Mouse (Mus musculus): ENCODE measurements at regions not wholly inside any gene's neighbourhood (a gene's known extent, or its start where the extent isn't known, plus 50 kb on each side); places are given as distances from the start of the nearest gene placed in this dataset.
"Not testable (repeated sequence)": the region's sequence is repeated elsewhere in the genome, so short reads cannot be mapped to it uniquely, and the experiment has no call there.

GRCm38 (mm10) chr6:16765354-16765753 is 132.9 kb downstream of the Tfec start:
- H3K4me3 ChIP-seq: no peak overlapping the region
- H3K27ac ChIP-seq (replicated peaks): no peak overlapping the region
- no peak overlapping the region for H3K4me2 ChIP-seq
- no peaks in the 10 kb centered on the region for H3K27me3 ChIP-seq
- no peaks in the 10 kb centered on the region for H3K4me1 ChIP-seq (replicated peaks)
- ATAC-seq (ENCODE audit: low read depth): no peak
- H3K9ac ChIP-seq: no peak overlapping the region
- 65% methylated on average over 4 of the region's 4 CpGs for WGBS
- no peaks in the 10 kb centered on the region for H3K36me3 ChIP-seq
- H3K9me3 ChIP-seq: no peaks in the 10 kb centered on the region

- Histone ChIP-seq H3K27ac (replicated peaks) (no peak overlapping the region), H3K4me2 (no peak overlapping the region), H3K36me3 (no peaks in the 10 kb centered on the region), H3K9ac (no peak overlapping the region), H3K4me3 (no peak overlapping the region), H3K27me3 (no peaks in the 10 kb centered on the region), H3K4me1 (replicated peaks) (no peaks in the 10 kb centered on the region), H3K9me3 (no peaks in the 10 kb centered on the region)
- 78% methylated on average over 5 of the region's 5 CpGs for WGBS
- no peak for ATAC-seq (ENCODE audit: low read depth)
Observed at GRCm38 (mm10) chr6:16764707-16765106, 133.5 kb downstream of the Tfec start.

GRCm38 (mm10) chr6:16755044-16755443 is 143.2 kb downstream of the Tfec start:
- ATAC-seq (ENCODE audit: low read depth): peak; percentile 69; the same call in 1 of the 2 replicates
- not testable (repeated sequence) for H3K9ac ChIP-seq; H3K27ac ChIP-seq (replicated peaks); H3K27me3 ChIP-seq; H3K4me3 ChIP-seq; H3K4me1 ChIP-seq (replicated peaks); H3K36me3 ChIP-seq; H3K4me2 ChIP-seq; H3K9me3 ChIP-seq
- WGBS: 26% methylated on average over 1 of the region's 1 CpGs

- no peak overlapping the region for H3K27ac ChIP-seq (replicated peaks)
- no peak for ATAC-seq (ENCODE audit: low read depth)
- no peak overlapping the region for H3K4me2 ChIP-seq
- H3K4me3 ChIP-seq: no peak overlapping the region
- H3K36me3 ChIP-seq: no peaks in the 10 kb centered on the region
- no peaks in the 10 kb centered on the region for H3K27me3 ChIP-seq
- H3K9ac ChIP-seq: no peak overlapping the region
- WGBS: 77% methylated on average over 7 of the region's 7 CpGs
- H3K4me1 ChIP-seq (replicated peaks): no peaks in the 10 kb centered on the region
- H3K9me3 ChIP-seq: no peaks in the 10 kb centered on the region
Observed at GRCm38 (mm10) chr6:16733184-16733583, 165.1 kb downstream of the Tfec start.

GRCm38 (mm10) chr6:16732095-16732494 is 166.1 kb downstream of the Tfec start:
- WGBS: 70% methylated on average over 3 of the region's 3 CpGs
- no peak for ATAC-seq (ENCODE audit: low read depth)
- Histone ChIP-seq H3K27me3 (no peaks in the 10 kb centered on the region), H3K27ac (replicated peaks) (no peak overlapping the region), H3K4me2 (no peak overlapping the region), H3K4me3 (no peak overlapping the region), H3K36me3 (no peaks in the 10 kb centered on the region), H3K9me3 (no peaks in the 10 kb centered on the region), H3K9ac (no peak overlapping the region), H3K4me1 (replicated peaks) (peaks cover 6% of the 10 kb centered on the region)

- H3K4me3 ChIP-seq: peak overlapping the region; percentile 17
- H3K36me3 ChIP-seq: no peaks in the 10 kb centered on the region
- peaks cover 10% of the 10 kb centered on the region for H3K4me1 ChIP-seq (replicated peaks)
- ATAC-seq (ENCODE audit: low read depth): peak; percentile 88
- peak overlapping the region; percentile 47 for H3K4me2 ChIP-seq
- no peaks in the 10 kb centered on the region for H3K27me3 ChIP-seq
- H3K27ac ChIP-seq (replicated peaks): 0 out of 2 replicates have a peak overlapping the region, but pooled peaks have one; percentile 42
- H3K9me3 ChIP-seq: no peaks in the 10 kb centered on the region
- no peak overlapping the region for H3K9ac ChIP-seq
- WGBS: 10% methylated on average over 13 of the region's 13 CpGs
Observed at GRCm38 (mm10) chr6:16727256-16727890, 170.9 kb downstream of the Tfec start.

- H3K27ac ChIP-seq (replicated peaks): no peak overlapping the region
- no peak for ATAC-seq (ENCODE audit: low read depth)
- H3K4me1 ChIP-seq (replicated peaks): peaks cover 10% of the 10 kb centered on the region
- no peak overlapping the region for H3K4me3 ChIP-seq
- WGBS: 85% methylated on average over 2 of the region's 2 CpGs
- no peaks in the 10 kb centered on the region for H3K36me3 ChIP-seq
- no peak overlapping the region for H3K9ac ChIP-seq
- no peak overlapping the region for H3K4me2 ChIP-seq
- H3K9me3 ChIP-seq: no peaks in the 10 kb centered on the region
- no peaks in the 10 kb centered on the region for H3K27me3 ChIP-seq
Observed at GRCm38 (mm10) chr6:16725256-16725655, 173.0 kb downstream of the Tfec start.

- no peak for ATAC-seq (ENCODE audit: low read depth)
- Histone ChIP-seq H3K36me3 (no peaks in the 10 kb centered on the region), H3K9ac (no peak overlapping the region), H3K27me3 (no peaks in the 10 kb centered on the region), H3K27ac (replicated peaks) (no peak overlapping the region), H3K9me3 (no peaks in the 10 kb centered on the region), H3K4me1 (replicated peaks) (no peaks in the 10 kb centered on the region), H3K4me3 (no peak overlapping the region), H3K4me2 (no peak overlapping the region)
- 81% methylated on average over 4 of the region's 4 CpGs for WGBS
Observed at GRCm38 (mm10) chr6:16704496-16704895, 193.7 kb downstream of the Tfec start.

GRCm38 (mm10) chr6:16703412-16703746 is 194.9 kb downstream of the Tfec start:
- 91% methylated on average over 3 of the region's 3 CpGs for whole genome bisulfite sequencing
- H3K9ac ChIP-seq: no peak overlapping the region
- no peak overlapping the region for H3K4me3 ChIP-seq
- no peaks in the 10 kb centered on the region for H3K27me3 ChIP-seq
- H3K9me3 ChIP-seq: no peaks in the 10 kb centered on the region
- H3K4me2 ChIP-seq: no peak overlapping the region
- no peak overlapping the region for H3K27ac ChIP-seq (replicated peaks)
- no peaks in the 10 kb centered on the region for H3K36me3 ChIP-seq
- H3K4me1 ChIP-seq (replicated peaks): no peaks in the 10 kb centered on the region
- ATAC-seq (ENCODE audit: low read depth): no peak

GRCm38 (mm10) chr6:16702706-16703411 is 195.4 kb downstream of the Tfec start:
- Histone ChIP-seq H3K9ac (no peak overlapping the region), H3K36me3 (no peaks in the 10 kb centered on the region), H3K4me2 (no peak overlapping the region), H3K9me3 (no peaks in the 10 kb centered on the region), H3K4me1 (replicated peaks) (no peaks in the 10 kb centered on the region), H3K27me3 (no peaks in the 10 kb centered on the region), H3K4me3 (no peak overlapping the region), H3K27ac (replicated peaks) (no peak overlapping the region)
- 83% methylated on average over 7 of the region's 7 CpGs for WGBS
- no peak for ATAC-seq (ENCODE audit: low read depth)

- WGBS: 67% methylated on average over 4 of the region's 4 CpGs
- no peaks in the 10 kb centered on the region for H3K36me3 ChIP-seq
- ATAC-seq (ENCODE audit: low read depth): no peak
- H3K4me3 ChIP-seq: no peak overlapping the region
- H3K4me2 ChIP-seq: no peak overlapping the region
- H3K9me3 ChIP-seq: no peaks in the 10 kb centered on the region
- no peak overlapping the region for H3K9ac ChIP-seq
- no peaks in the 10 kb centered on the region for H3K27me3 ChIP-seq
- no peak overlapping the region for H3K27ac ChIP-seq (replicated peaks)
- no peaks in the 10 kb centered on the region for H3K4me1 ChIP-seq (replicated peaks)
Observed at GRCm38 (mm10) chr6:16697285-16697684, 201.0 kb downstream of the Tfec start.

- Histone ChIP-seq H3K27me3 (no peaks in the 10 kb centered on the region), H3K4me1 (replicated peaks) (no peaks in the 10 kb centered on the region)
- 2% methylated on average over 2 of the region's 2 CpGs for WGBS
Observed at GRCm38 (mm10) chr6:16668004-16668403, 230.2 kb downstream of the Tfec start.

GRCm38 (mm10) chr6:16667241-16667640 is 231.0 kb downstream of the Tfec start:
- no peaks in the 10 kb centered on the region for H3K36me3 ChIP-seq
- no peak overlapping the region for H3K4me3 ChIP-seq
- WGBS: 19% methylated on average over 6 of the region's 6 CpGs
- H3K27ac ChIP-seq (replicated peaks): no peak overlapping the region
- peak; percentile 61; the same call in 1 of the 2 replicates for ATAC-seq (ENCODE audit: low read depth)
- H3K9me3 ChIP-seq: 0 out of 2 replicates have a peak, but pooled peaks cover 6% of the 10 kb centered on the region
- H3K4me2 ChIP-seq: no peak overlapping the region
- H3K27me3 ChIP-seq: no peaks in the 10 kb centered on the region
- H3K4me1 ChIP-seq (replicated peaks): no peaks in the 10 kb centered on the region
- no peak overlapping the region for H3K9ac ChIP-seq

More at GRCm38 (mm10) chr6:16668004-16668403, 230.2 kb downstream of the Tfec start:
- ATAC-seq (ENCODE audit: low read depth): peak; percentile 56; the same call in 1 of the 2 replicates
- Histone ChIP-seq H3K9ac (no peak overlapping the region), H3K4me2 (no peak overlapping the region), H3K9me3 (0 out of 2 replicates have a peak, but pooled peaks cover 6% of the 10 kb centered on the region), H3K36me3 (no peaks in the 10 kb centered on the region), H3K4me3 (no peak overlapping the region), H3K27ac (replicated peaks) (no peak overlapping the region)

Data from neural tube, embryonic 13.5 days (tissue).